In genomic region chr2:132952197-132952596, GRCm38 (mm10) we compare ENCODE assay signal across 8 mouse cellular contexts. TPM values are rescaled to one million over a fixed set of nuclear protein-coding genes. Genes with fewer than 3 reads are reported as not detected.
DNase-seq lines count a peak whose midpoint lies in the region; ATAC-seq and TF ChIP-seq lines count a peak whose summit lies in the region.
"Had no signal": no experiment of that assay in that cellular context is flagged by ENCODE, and none has a peak within 500 bp of the region (broad histone marks: within the 10 kb centered on the region; RNA-seq: fewer than 3 reads in every experiment).

No protein-coding gene starts in this region.

- peak; percentile 41; the same call in 1 of the 2 replicates for TF ChIP-seq CTCF in testis, adult 2 months (IDR thresholded peaks at IDR 0.05; ENCODE audit: control insufficient read depth, insufficient read depth, insufficient replicate concordance, low read depth, low read length)
- TF ChIP-seq CTCF in intestine, postnatal 0 days (IDR thresholded peaks at IDR 0.05; ENCODE audit: low read depth) = peak; percentile 89

- H3K4me3 ChIP-seq in testis, adult 2 months (ENCODE audit: control insufficient read depth, low read depth, low read length) = no peak overlapping the region
- H3K4me3 ChIP-seq in intestine, postnatal 0 days (ENCODE audit: low read depth, low read length) = no peak overlapping the region
- H3K4me3 ChIP-seq: embryonic facial prominence, embryonic 15.5 days had no signal

- no peaks in the 10 kb centered on the region for H3K27me3 ChIP-seq in testis, adult 2 months (ENCODE audit: control insufficient read depth, insufficient read depth, low read length)
- H3K27me3 ChIP-seq in intestine, postnatal 0 days (replicated peaks; ENCODE audit: control insufficient read depth, insufficient read depth, low read length) = no peaks in the 10 kb centered on the region

- H3K4me1 ChIP-seq in testis, adult 2 months (ENCODE audit: control insufficient read depth, insufficient read depth, low read length) = no peaks in the 10 kb centered on the region
- no peaks in the 10 kb centered on the region for H3K4me1 ChIP-seq in intestine, postnatal 0 days (replicated peaks; ENCODE audit: control insufficient read depth, insufficient read depth, low read length)
- H3K4me1 ChIP-seq: embryonic facial prominence, embryonic 15.5 days had no signal

- DNase-seq in testis, postnatal 14 days (ENCODE audit: low spot score) = no peak
- peak; percentile 39 for DNase-seq in embryo, embryonic 9.5 days (ENCODE audit: extremely low spot score)
- DNase-seq in gastrocnemius, postnatal 10 days = no peak
- DNase-seq in adipocyte (ENCODE audit: low spot score) = no peak

- 4% methylated on average over 8 of the region's 8 CpGs for WGBS in intestine, postnatal 0 days

- no peak overlapping the region for H3K9ac ChIP-seq in intestine, postnatal 0 days (ENCODE audit: low read depth, low read length)
- H3K9ac ChIP-seq: embryonic facial prominence, embryonic 15.5 days had no signal

- H3K4me2 ChIP-seq in intestine, postnatal 0 days (replicated peaks; ENCODE audit: low read depth) = no peak overlapping the region
- H3K4me2 ChIP-seq: embryonic facial prominence, embryonic 15.5 days had no signal

- peak; percentile 77 for ATAC-seq in intestine, postnatal 0 days
- ATAC-seq in megakaryocyte-erythroid progenitor cell, adult 5-6 weeks (replicated peaks; ENCODE audit: low FRiP score, low TSS enrichment, poor library complexity, severe bottlenecking) = peak; percentile 84; the same call in 1 of the 2 replicates

- H3K36me3 ChIP-seq in testis, adult 2 months (ENCODE audit: control insufficient read depth, insufficient read depth, low read length) = no peaks in the 10 kb centered on the region
- H3K36me3 ChIP-seq in intestine, postnatal 0 days (ENCODE audit: control insufficient read depth, insufficient read depth) = no peaks in the 10 kb centered on the region
- H3K36me3 ChIP-seq: embryonic facial prominence, embryonic 15.5 days had no signal

- no peaks in the 10 kb centered on the region for H3K9me3 ChIP-seq in intestine, postnatal 0 days (ENCODE audit: control insufficient read depth)
- H3K9me3 ChIP-seq: embryonic facial prominence, embryonic 15.5 days had no signal

- no peak overlapping the region for H3K27ac ChIP-seq in testis, adult 2 months (ENCODE audit: control insufficient read depth, insufficient read depth, low read depth, low read length)
- no peak overlapping the region for H3K27ac ChIP-seq in intestine, postnatal 0 days (ENCODE audit: low read depth, low read length)
- H3K27ac ChIP-seq: embryonic facial prominence, embryonic 15.5 days had no signal

- TF ChIP-seq POLR2A in testis, adult 2 months (IDR thresholded peaks at IDR 0.05; ENCODE audit: control insufficient read depth, low read depth, low read length) = no peak

RNA-seq across cellular contexts. Expression of gene Fermt1, which starts 6.5 kb away (rescaled TPM):
- 0.08 TPM in 1 of 2 replicates, not detected in the other for polyA plus RNA-seq in testis, adult 2 months (2012; rRNA removed)
- polyA plus RNA-seq in intestine, postnatal 0 days (2015; fragmentation: Nextera tagmentation; extraction: Ambion mirVana) = 69.7 and 77.5 TPM in 2 replicates
- total RNA-seq in megakaryocyte-erythroid progenitor cell, adult 5-6 weeks (2014; fragmentation: Nextera tagmentation) = not detected in 2 replicates
- total RNA-seq in megakaryocyte-erythroid progenitor cell, adult 5-6 weeks (2017) = not detected in 2 replicates
- total RNA-seq in gastrocnemius, postnatal 10 days (2021) = not detected
